Mouse (Mus musculus) kidney, postnatal 36 days (tissue): ENCODE measurements around the gene Npas2.

Experiments used
- DNase-seq, 2 experiments: peaks; one replicate each; pipeline ENCODE4 v3.0.0; 2021 to 2022; ENCODE audit warnings: mixed read lengths in 2 of 2

Npas2 gene

DNA sequence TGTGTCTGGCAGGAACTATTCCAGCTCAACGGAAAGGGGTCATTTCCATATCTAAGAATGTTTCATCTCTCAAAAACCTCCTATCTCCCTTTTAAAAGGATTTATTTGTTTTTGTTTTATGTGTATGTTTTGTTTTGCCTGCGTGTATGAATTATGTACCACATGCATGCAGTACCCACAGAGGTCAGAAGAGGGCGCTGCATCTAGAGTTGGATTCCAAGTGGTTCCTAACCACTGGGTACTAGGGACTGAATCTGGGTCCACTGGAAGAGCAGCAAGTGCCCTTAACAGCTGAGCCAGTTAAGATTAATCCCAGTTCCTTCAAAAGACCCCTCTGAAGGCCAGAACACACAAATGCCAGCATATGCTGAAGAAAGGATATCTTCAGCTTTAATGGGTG is 24.1 kb downstream of the Npas2 start:
- peak in 1 of 2 experiments; percentile 22 for DNase-seq

DNA sequence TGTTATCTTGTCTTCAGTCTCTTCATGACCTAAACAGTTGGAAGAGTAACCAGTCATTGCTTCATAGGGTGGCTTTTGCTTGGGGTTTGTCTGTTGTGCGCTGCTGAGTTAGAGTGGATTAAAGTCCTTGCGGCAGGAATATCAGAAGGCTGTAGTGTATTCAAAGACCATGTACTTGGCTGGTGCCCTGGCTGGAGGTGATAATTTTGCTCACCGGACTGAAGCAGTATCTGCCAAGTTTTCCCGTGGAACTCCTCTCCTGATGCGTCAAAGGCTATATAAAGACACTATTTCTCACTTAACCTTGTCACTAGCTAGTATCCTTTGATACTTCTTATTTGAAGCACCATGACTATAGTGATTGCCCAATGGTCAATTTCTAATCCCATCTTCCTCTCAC is 34.9 kb downstream of the Npas2 start:
- no peak for DNase-seq

DNA sequence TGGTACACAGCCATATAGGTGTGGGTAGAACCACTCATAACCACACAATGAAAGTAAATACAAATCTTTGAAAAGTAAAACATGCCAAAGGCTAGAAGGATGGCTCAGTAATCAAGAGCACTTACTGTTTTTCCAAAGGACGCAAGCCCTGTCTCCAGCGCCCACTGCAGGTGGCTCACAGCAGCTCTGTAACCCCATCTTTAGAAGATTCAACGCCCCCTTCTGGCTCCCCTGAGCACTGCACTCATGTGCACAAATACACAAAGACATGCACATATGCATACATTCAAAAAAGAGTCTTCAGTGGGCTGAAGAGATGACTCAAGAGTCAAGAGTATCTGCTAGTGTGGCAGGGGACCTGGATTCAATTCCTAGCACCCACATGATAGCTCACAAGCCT is 36.5 kb downstream of the Npas2 start:
- no peak for DNase-seq

DNA sequence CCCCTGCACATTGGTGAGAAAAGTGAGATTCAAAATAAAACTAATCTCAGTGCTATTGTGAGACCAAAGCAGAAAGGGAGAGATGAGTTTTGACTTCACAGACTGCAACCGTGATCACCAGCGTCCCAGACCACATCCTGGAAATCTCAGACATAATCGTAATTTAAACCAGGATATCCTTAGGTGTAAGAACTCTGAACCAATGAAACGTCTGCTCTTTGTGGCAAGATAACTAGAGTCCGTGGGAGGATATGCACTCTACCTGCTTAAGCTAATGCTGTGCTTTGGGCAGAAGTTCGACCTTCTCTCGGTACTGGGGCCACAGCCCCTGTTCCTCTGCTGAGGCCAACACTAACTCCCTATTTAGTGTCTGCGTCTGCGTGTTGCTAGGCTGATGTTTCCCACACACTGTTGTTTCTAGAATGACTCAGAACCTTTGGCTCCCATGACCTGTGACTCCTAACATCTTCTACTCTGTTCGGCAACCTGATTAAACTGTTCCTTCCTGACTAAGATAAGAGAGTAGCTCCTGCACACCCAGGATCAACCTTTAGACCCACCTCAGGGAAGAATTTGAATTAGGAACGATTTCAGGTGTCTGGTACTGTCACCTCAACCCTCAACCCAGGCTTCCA is 41.4 kb downstream of the Npas2 start:
- no peak for DNase-seq

DNA sequence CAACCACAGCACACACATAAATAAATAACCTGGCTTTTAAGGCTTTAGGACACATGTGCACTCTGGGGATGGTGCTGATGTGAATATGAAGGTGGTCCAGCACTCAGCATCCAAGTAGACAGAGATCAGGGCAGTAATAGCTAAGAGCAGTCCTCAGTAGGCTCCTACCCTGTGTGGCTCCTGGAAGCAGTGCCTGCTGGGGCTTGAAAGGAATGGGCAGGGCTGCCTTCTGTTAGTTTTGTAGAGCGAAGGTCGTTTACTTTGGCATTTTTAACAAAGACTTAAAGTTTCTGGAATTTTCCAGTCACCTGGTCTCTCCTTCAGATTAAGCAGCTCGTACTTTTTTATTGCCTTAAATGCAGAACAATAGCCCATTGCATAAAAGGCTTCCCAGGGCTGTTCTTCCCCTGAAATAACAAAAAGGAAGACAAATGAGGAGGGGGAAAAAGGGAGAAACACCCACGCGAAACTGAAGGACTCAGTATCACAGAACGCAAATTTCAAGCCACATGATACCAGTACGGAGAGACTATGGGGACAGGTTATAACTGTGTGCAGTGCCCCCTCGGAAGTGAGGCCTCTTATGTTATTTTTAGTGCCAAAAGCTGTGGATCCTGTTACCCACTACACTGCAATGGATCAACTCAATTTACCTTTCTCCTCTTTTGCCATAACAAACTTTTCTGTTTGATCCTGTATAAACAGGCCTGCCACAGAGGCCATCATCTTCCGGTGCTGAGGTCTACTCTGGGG is 44.1 kb downstream of the Npas2 start:
- peak; percentile 14 to 36 for DNase-seq

DNA sequence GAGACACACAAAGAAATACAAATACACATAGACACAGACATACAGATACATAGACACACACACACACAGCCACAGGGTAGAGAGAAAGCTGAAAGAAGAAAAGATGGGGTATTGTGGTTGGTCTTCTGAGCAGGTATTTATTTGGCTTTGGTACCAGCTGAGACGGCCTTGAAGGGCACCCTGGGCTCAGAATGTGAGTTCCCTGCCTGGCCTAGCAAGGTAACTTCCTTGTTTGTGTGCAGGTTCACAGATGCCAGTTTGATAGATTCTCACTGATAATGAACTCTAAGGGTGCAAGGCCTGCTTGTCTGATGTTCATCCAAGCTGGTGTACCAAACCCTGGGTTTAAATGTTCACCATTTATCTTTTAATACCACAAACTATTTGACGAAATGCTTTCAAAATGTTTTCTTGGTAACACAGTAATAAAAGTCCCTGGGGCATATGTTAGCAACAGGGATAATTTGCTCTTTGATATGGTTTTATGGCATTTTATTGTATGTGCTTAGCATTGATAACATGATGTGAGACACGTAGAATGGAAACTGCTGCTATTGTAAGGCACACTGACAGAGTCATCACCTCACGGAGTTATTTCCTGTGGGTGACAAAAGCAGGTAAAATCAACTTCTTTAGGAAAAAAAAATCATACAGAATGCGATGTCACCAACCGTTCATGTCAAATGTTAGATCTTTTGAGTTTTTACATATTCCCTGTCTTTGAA is 47.5 kb downstream of the Npas2 start:
- DNase-seq: no peak

DNA sequence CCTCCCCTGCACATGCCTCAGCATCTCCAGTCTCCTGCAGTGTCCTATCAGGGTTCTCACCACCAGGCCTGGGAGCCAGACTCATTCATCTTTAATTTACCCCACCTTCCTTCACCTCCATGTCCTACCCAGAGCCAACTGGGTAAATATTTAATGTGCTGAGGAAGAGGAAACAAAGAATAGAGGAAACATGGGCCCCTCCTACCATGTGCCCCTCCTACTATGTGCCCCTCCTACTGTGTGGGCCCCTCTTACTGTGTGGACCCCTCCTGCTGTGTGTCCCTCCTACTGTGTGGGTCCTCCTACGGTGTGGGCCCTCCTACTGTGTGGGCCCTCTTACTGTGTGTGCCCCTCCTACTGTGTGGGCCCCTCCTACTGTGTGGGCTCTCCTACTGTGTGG is 51.2 kb downstream of the Npas2 start:
- DNase-seq: no peak

DNA sequence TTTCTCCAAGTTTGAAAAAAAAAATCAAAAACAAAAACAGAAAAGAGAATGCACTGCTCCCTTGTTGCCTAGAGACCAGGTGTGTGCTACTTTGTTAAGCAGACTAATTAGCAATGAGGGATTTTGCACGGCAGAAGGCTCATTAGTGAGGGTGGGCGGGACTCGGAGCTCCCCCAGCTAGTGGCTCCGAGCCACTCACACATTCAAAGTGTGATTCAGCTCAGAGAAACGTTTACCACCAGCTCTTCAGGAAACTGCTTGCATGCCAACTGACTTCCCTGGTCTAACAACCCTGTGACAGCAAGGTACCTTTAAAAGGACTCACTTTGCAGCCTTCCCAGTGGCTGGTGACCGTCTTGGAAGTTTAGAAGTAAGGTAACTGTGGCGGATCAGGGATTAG is 58.1 kb downstream of the Npas2 start:
- DNase-seq: no peak

DNA sequence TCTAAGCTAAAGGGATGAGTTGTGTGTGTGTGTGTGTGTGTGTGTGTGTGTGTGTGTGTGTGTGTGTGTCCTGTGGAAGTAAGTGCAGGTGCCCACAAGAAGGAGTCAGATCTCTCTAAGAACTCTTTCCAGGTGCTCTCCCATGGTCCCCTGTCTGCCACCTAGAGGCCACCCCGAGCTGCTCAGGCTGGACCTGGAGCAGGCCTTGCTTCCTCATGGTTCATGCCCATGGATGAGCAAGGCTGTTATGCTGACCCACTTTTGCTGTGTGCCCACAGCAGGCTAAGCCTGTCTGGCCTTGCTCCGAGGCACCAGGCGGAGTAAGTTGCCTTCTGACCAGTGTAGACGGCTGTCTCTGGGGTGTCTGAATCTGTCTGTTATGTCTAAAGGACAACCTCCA is 60.2 kb downstream of the Npas2 start:
- peak; percentile 41 to 78 for DNase-seq

DNA sequence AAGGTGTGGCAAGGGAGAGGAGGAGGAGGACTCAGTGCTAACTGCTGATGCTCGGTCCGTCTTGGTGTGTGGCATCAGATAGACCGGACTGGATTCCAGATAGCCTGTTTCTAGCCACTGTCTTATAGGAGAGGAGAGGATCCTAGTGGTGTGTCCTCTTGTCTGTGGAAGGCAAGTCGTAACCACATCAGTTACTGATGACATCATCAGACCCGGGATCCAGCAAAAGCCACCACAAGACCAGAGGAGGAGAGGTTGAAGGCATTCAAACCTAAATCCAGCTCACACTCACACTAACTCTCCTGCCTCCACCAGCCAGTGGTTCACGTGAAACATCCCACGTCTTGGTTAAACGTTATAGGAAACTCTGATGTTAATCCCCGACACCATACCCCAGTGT is 62.5 kb downstream of the Npas2 start:
- no peak for DNase-seq

DNA sequence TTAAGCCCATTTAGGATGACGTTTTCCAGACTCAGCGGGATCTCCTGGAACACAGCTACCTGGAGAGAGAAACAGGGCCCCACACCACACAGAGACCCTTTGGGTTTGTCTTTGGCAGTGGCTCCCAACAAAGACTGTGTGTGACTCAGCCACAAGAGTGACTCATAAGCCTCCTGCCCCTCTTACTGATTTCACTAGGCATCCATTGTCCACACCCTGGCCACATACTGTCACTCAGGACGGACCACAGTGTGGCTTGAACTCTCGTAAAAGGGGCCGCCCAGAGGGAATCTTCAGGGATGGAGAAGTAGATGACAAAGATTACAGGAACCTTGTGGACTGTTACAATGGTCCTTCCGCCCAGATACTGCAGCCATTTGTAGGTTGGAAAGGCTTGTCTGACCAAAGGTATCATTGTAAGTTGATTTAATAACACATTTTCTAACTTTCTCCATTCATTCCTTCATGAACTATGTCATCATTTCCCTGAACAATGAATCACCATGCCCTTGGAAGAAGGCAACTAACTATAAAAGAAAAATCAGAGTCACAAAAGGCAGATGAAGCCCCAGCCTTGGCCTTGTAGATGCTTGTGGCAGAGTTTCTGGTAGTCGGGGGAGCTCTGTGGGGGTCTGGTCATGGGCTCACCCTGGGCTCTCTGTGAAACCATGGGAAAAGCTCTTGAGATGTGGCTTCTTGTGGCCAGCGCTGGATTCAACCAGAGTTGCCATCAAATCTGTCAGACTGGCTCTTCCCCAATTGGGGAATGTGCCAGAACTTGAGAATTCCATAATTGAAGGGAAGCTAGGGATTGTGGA is 63.2 kb downstream of the Npas2 start:
- DNase-seq: no peak

DNA sequence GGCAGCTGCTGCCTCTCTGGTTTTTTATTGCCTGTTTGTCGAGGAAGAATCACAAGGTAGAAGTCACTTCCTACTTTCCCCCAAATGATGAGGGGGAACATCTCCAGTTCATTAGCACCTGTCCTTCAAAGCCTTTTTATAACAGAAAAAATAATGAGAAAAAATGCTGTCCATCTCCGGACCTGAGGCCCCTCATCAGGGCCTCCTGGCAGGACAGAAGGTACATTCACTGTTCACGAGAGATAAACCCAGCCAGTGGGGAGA is 63.7 kb downstream of the Npas2 start:
- DNase-seq: no peak

DNA sequence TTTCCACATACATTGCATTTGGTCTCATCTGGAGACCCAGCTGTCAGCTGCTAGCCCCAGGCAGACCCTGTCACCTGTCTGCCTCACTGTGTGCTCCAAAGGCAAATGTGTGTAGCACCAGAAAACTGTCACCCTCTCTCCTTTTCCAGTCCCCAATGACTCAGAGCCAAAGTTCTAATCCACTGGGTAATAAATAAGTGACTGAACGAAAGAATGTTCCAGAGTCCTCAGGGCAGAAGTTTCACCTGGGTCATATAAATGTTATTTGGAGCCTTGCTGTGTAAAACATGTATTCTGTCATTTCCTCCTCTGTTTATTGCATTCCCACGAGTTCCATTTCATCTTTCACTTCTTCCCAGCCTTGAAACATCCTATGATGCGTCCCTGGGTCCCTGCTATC is 66.1 kb downstream of the Npas2 start:
- DNase-seq: peak in 1 of 2 experiments; percentile 7

DNA sequence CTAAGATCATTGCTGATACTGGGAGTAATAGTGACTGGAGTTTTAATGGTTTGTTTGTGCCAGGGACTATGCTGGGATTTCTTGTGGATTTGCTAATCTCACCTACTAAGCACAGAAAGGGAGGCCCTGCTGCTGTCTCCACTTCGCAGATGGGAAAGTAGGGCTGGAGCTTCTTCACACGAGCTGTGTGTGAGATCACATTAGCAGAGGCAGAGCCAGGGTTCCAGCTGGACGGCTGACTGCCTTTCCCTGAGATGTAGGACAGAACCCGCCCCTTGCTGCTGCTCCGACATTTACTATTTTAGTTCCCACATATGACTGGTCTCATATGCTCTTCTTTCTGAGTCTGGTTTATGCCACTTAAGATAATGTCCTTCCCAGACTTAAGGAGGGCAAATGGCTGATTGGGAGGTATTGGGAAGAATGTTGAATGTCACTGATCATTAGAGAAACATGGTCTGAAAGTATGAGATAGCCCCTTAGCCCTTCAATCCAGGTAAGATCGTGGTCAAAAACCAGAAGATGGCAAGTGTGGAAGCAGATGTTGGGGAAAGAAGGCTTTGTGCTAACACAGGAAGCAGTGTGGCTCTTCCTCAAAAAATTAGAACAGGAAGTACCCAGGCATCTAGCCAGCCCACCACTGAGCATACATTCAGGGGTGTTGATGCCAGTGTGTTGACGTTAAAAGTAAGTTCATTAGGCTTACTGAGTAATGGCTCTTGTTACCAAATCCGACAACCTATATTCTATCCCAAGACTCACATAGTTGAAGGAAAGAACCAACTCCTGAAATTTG is 66.8 kb downstream of the Npas2 start:
- DNase-seq: no peak

DNA sequence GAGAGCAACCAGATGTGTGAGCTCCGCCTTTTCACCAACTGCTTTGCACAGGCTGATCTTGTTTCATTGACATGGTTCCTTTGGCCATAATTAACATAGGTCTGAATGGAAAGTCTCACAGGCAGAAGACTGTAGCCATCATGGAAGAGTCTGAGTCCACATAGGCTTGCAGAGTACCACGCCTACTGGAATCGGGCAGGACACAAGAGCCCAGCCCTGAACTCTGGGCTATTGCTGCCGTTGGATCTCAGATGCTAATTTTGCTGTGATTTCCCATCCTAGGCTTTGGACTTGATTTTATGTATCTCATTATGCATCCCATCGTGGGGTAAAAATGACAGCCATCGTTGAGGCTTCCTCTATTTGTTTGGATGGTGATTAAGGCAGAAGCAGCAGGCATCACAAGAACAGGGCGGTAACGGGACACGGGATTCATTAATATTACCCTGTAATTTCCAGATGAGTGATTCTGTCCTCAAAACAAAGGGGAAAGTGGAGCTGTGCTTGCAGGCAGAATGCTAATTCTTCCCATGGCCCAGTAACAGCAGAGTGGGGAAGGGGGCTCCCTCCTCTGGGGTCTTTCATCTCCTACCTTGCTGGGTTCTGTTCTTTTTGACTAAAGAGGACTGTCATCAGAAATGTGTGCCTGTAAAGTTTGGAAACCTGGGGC is 73.4 kb downstream of the Npas2 start:
- no peak for DNase-seq

DNA sequence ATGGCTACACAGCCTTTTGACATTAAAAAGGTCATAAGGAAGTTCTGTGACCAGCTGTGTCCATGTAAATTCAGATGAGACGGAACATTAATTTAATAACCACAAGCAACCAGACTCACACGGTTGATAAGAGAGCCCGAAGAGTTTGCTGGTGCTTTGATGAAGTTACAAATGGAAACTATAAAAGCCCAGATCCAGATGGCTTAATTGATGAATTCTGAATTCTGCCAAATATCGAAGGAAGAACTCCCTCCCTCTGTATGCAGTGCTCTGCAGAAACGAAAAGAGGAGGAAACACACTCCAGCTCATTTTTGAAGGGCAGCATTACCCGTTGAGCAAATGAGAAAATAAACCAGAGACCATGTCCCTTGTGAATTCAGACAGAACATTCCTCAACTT is 79.4 kb downstream of the Npas2 start:
- no peak for DNase-seq

DNA sequence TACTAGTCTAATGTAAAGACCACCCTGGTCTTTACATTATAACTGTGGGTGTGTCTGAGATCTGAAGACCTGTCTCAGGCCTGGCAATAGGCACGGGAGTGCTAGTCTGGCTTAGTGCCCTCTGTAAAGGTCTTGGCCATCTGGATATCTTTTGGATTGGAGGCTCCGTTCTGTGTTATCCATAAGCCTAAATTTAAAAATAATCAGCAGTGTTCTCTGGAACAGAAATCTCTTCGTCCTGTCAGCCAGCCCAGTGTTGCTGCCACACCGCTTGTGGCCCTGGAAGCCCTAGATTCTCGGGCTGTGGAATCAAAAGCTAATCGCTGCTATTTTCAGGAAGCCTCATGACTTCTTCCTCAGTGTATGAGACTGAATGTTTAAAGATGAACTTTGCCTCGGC is 86.9 kb downstream of the Npas2 start:
- no peak for DNase-seq

DNA sequence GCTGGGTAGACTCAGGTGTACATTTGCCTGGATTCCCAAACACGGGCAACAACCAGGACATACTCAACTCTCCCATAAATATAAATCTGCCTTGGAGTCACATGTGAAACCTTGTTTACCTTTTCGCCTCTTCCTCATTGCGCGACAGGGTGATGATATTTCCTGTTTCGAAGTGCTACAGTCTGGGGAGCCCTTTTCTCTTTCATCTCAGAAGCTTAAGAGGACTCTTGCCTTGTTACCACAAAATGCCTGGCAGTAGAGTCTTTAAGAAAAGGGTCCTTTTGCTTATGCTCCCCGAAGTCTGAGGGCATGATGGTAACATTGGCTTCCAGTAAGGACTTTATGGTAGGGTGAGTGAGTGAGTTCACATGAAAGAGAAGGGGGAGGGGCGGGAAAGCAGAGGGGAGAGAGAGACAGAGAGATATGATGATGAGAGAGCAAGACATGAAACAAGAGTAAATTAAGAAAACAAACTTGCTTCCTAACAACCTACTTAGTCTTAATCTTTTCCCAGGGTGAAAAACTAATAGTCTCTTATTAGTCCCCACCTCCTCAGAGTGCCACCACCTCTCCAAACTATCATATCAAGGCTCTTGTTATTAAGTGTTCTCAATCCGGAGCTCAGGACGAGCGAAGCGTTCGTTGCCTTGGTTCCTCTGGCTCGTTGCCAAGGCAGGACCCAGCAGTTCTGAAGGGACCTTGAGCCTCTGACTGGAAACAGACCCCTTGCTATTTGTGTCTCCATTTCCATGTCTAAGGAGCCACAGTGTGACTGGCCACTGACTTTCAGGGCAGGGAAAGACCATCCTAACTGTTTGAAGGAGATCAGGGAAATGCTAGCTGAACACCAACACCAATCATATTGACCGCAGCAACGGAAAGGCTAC is 87.7 kb downstream of the Npas2 start:
- DNase-seq: peak in 1 of 2 experiments; percentile 10

DNA sequence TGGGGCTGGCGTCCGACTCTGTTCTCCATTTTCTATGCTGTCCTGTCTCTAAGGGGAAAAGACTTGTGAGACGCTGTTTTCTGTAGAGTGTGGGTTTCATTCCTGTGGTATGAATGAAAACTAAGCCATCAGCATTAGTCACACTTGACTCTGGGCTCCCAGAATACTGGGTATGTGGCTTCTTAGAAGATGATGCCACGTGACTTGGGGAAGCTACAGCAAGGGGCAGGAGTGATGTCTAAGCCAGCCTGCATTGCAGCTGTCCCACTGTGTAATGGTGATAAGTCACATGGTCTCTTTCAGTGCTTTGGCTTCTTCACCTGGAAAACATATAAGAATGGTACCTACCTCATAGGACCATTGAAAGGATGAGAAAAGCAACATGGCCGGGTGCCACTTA is 88.4 kb downstream of the Npas2 start:
- DNase-seq: no peak

DNA sequence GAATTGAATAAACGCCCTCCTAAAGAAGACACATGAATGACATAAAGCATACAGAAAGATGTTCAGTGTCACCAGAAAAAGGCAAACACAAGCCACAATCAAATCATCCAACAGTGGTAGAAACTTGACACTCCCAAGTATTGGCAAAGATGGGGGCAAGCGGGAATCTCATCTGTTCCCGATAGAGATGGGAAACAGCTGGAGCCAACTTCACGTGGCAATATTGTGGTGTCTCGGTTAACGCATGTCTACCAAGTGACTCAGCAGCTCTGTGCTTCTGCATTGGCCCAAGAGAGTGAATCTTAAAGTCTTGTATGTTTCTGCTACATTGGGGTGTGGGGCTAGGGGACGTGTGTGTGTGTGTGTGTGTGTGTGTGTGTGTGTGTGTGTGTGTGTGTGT is 89.8 kb downstream of the Npas2 start:
- no peak for DNase-seq

DNA sequence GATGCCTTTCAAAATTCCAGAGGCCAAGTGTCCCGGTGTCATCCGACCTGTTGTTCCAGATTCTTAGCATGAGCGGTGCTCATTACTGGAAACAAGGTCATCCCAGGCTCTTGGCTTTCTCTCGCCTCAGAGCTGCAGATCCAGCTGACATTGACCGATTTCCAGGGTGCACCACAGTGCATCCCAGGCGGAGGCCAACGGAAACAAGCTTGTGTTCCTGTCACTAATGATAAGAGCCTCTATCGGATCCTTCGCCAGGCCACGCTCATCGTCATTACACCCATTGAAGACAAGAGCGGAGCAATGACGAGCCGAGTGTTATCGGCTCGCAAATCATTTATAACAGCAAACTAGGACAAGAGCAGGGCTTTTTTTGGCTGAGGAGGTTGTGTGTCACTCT is 91.3 kb downstream of the Npas2 start:
- DNase-seq: peak; percentile 42 to 51
